Mouse (Mus musculus) forebrain, embryonic 14.5 days (tissue): ENCODE measurements around the gene Pigyl. TPM values are rescaled to one million over a fixed set of nuclear protein-coding genes. Genes with fewer than 3 reads are reported as not detected.

ENCODE experiments used
- ATAC-seq: fragments of 200-750 bp; cut with Nextera tagmentation; 2 replicates; pipeline ENCODE4 v1.8.0; 2017; ENCODE audit warnings: mild to moderate bottlenecking, moderate library complexity
- DNase-seq: peaks from one replicate; pipeline ENCODE4 v3.0.0-alpha.2; 2015; ENCODE audit warnings: low spot score
- H3K27ac ChIP-seq: fragments of 300-500 bp; sonication (generic); 2 replicates; pipeline ENCODE4 v1.5.1; 2014; ENCODE audit warnings: low read depth, mild to moderate bottlenecking, control low read depth, low read length, moderate library complexity
- H3K27me3 ChIP-seq: fragments of 300-500 bp; sonication (generic); replicated peaks from 2 replicates; pipeline ENCODE4 v1.6.1; 2014; ENCODE audit warnings: low read length, control low read depth, mixed read lengths; ENCODE audit not compliant: control insufficient read depth, insufficient read depth
- H3K36me3 ChIP-seq: fragments of 300-500 bp; sonication (generic); 2 replicates; pipeline ENCODE4 v1.6.1; 2014; ENCODE audit warnings: low read length, control low read depth; ENCODE audit not compliant: control insufficient read depth, insufficient read depth
- H3K4me1 ChIP-seq: fragments of 300-500 bp; sonication (generic); 2 replicates; pipeline ENCODE4 v1.6.1; 2014; ENCODE audit warnings: antibody characterized with exemption, low read length, control low read depth; ENCODE audit not compliant: control insufficient read depth, insufficient read depth
- H3K4me2 ChIP-seq: fragments of 300-500 bp; sonication (generic); 2 replicates; pipeline ENCODE4 v1.6.1; 2014; ENCODE audit warnings: mild to moderate bottlenecking, control low read depth, low read length
- H3K4me3 ChIP-seq: fragments of 300-500 bp; sonication (generic); 2 replicates; pipeline ENCODE4 v1.5.1; 2014; ENCODE audit warnings: low read depth, low read length, control low read depth
- H3K9ac ChIP-seq: fragments of 300-500 bp; sonication (generic); 2 replicates; pipeline ENCODE4 v1.6.1; 2014; ENCODE audit warnings: mild to moderate bottlenecking, low read length, control low read depth, moderate library complexity
- H3K9me3 ChIP-seq: fragments of 300-500 bp; sonication (generic); replicated peaks from 2 replicates; pipeline ENCODE4 v1.6.1; 2016; ENCODE audit warnings: low read length, control low read depth, mixed read lengths; ENCODE audit not compliant: control insufficient read depth
- WGBS: fragments of 180-500 bp; shearing (Covaris S2); extraction: QIAGEN DNeasy Blood & Tissue Kit; methylation state at CpG from one replicate; pipeline ENCODE4 v1.1.7; 2014; 5-methylcytosine and 5-hydroxymethylcytosine counted together
- polyA plus RNA-seq: library from polyadenylated mRNA; unstranded; fragments of >200 nt; fragmentation: Nextera tagmentation; extraction: Ambion mirVana; gene quantifications from 2 replicates; pipeline ENCODE4 v1.2.1, GENCODE M21; 2014

Pigyl gene
- polyA plus RNA-seq, 1 experiment from 2014 or later, result 109 TPM

GRCm38 (mm10) chr9:22135644-22136390 lies 20.8 kb upstream of the Pigyl start, which contains the start of gene Acp5:
Gene Acp5 (minus strand): TSS chr9:22135711.
- no peaks in the 10 kb centered on the region for H3K4me1 ChIP-seq
- H3K9ac ChIP-seq, result no peak within 1 kb of the TSS
- no peaks in the 10 kb centered on the region for H3K9me3 ChIP-seq
- no peak for ATAC-seq
- no peak within 1 kb of the TSS for H3K4me2 ChIP-seq
- H3K27me3 ChIP-seq, result peaks cover 12% of the 10 kb centered on the region; the same call in 1 of the 2 replicates
- 79% methylated on average over 7 of the region's 7 CpGs for WGBS
- no peak within 1 kb of the TSS for H3K4me3 ChIP-seq
- no peaks in the 10 kb centered on the region for H3K36me3 ChIP-seq
- DNase-seq, result no peak
- no peak within 1 kb of the TSS for H3K27ac ChIP-seq

GRCm38 (mm10) chr9:22136765-22137547 lies 19.7 kb upstream of the Pigyl start:
- no peak overlapping the region for H3K4me2 ChIP-seq
- no peak overlapping the region for H3K9ac ChIP-seq
- 11% methylated on average over 22 of the region's 23 CpGs for WGBS
- no peak for DNase-seq
- H3K27ac ChIP-seq, result no peak overlapping the region
- no peaks in the 10 kb centered on the region for H3K36me3 ChIP-seq
- no peak overlapping the region for H3K4me3 ChIP-seq
- H3K27me3 ChIP-seq, result peaks cover 4% of the 10 kb centered on the region; the same call in 1 of the 2 replicates
- no peaks in the 10 kb centered on the region for H3K9me3 ChIP-seq
- no peak for ATAC-seq
- no peaks in the 10 kb centered on the region for H3K4me1 ChIP-seq

- no peak for ATAC-seq
- Histone ChIP-seq H3K36me3 (no peaks in the 10 kb centered on the region), H3K9ac (no peak overlapping the region), H3K4me3 (no peak overlapping the region), H3K27ac (no peak overlapping the region), H3K9me3 (no peaks in the 10 kb centered on the region), H3K4me2 (no peak overlapping the region), H3K4me1 (no peaks in the 10 kb centered on the region), H3K27me3 (no peaks in the 10 kb centered on the region)
- peak; percentile 50 for DNase-seq
- WGBS, result 29% methylated on average over 2 of the region's 2 CpGs
Observed at GRCm38 (mm10) chr9:22138480-22138879, 18.2 kb upstream of the Pigyl start.

GRCm38 (mm10) chr9:22139746-22140145 lies 16.9 kb upstream of the Pigyl start:
- Histone ChIP-seq H3K4me1 (no peaks in the 10 kb centered on the region), H3K27me3 (no peaks in the 10 kb centered on the region), H3K9ac (no peak overlapping the region), H3K4me2 (no peak overlapping the region), H3K4me3 (no peak overlapping the region), H3K27ac (no peak overlapping the region), H3K9me3 (no peaks in the 10 kb centered on the region), H3K36me3 (no peaks in the 10 kb centered on the region)
- 88% methylated on average over 5 of the region's 5 CpGs for WGBS
- no peak for DNase-seq
- ATAC-seq, result no peak

GRCm38 (mm10) chr9:22143108-22144037 lies 13.3 kb upstream of the Pigyl start:
- H3K36me3 ChIP-seq, result no peaks in the 10 kb centered on the region
- H3K4me1 ChIP-seq, result no peaks in the 10 kb centered on the region
- ATAC-seq (peak; percentile 62), DNase-seq (peak; percentile 92)
- H3K27me3 ChIP-seq, result no peaks in the 10 kb centered on the region
- H3K27ac ChIP-seq, result no peak overlapping the region
- H3K9ac ChIP-seq, result no peak overlapping the region
- H3K9me3 ChIP-seq, result no peaks in the 10 kb centered on the region
- H3K4me3 ChIP-seq, result no peak overlapping the region
- WGBS, result 54% methylated on average over 17 of the region's 17 CpGs
- H3K4me2 ChIP-seq, result no peak overlapping the region

GRCm38 (mm10) chr9:22144304-22144965 lies 12.2 kb upstream of the Pigyl start:
- no peak overlapping the region for H3K9ac ChIP-seq
- H3K4me1 ChIP-seq, result no peaks in the 10 kb centered on the region
- ATAC-seq (no peak), DNase-seq (no peak)
- WGBS, result 87% methylated on average over 7 of the region's 8 CpGs
- H3K4me3 ChIP-seq, result no peak overlapping the region
- no peak overlapping the region for H3K4me2 ChIP-seq
- H3K9me3 ChIP-seq, result no peaks in the 10 kb centered on the region
- H3K36me3 ChIP-seq, result no peaks in the 10 kb centered on the region
- no peaks in the 10 kb centered on the region for H3K27me3 ChIP-seq
- H3K27ac ChIP-seq, result no peak overlapping the region

- no peak for ATAC-seq
Observed at GRCm38 (mm10) chr9:22149426-22150248, 7.0 kb upstream of the Pigyl start.

More at GRCm38 (mm10) chr9:22149426-22150248, 7.0 kb upstream of the Pigyl start:
- no peak for DNase-seq
- 77% methylated on average over 20 of the region's 20 CpGs for WGBS
- Histone ChIP-seq H3K36me3 (no peaks in the 10 kb centered on the region), H3K4me2 (no peak overlapping the region), H3K4me3 (no peak overlapping the region), H3K4me1 (no peaks in the 10 kb centered on the region), H3K9me3 (no peaks in the 10 kb centered on the region), H3K27me3 (no peaks in the 10 kb centered on the region), H3K27ac (no peak overlapping the region), H3K9ac (no peak overlapping the region)
